Mouse (Mus musculus) midbrain, embryonic 14.5 days (tissue): ENCODE measurements at regions not wholly inside any gene's neighbourhood (a gene's known extent, or its start where the extent isn't known, plus 50 kb on each side); places are given as distances from the start of the nearest gene placed in this dataset.

ENCODE experiments used
- ATAC-seq: fragments of 200-750 bp; cut with Nextera tagmentation; 2 replicates; pipeline ENCODE4 v1.8.0; 2017; ENCODE audit warnings: moderate number of reproducible peaks, moderate library complexity; ENCODE audit not compliant: low FRiP score, low TSS enrichment
- DNase-seq: peaks from one replicate; pipeline ENCODE4 v3.0.0-alpha.2; 2015
- H3K27ac ChIP-seq: fragments of 300-500 bp; sonication (generic); replicated peaks from 2 replicates; pipeline ENCODE4 v1.5.1; 2014; ENCODE audit warnings: mild to moderate bottlenecking, low read depth, low read length, moderate library complexity
- H3K27me3 ChIP-seq: fragments of 300-500 bp; sonication (generic); 2 replicates; pipeline ENCODE4 v1.6.1; 2014; ENCODE audit warnings: low read length, control low read depth, mixed read lengths; ENCODE audit not compliant: control insufficient read depth, insufficient read depth
- H3K36me3 ChIP-seq: fragments of 300-500 bp; sonication (generic); 2 replicates; pipeline ENCODE4 v1.6.1; 2014; ENCODE audit warnings: low read length, control low read depth; ENCODE audit not compliant: control insufficient read depth, insufficient read depth
- H3K4me1 ChIP-seq: fragments of 300-500 bp; sonication (generic); 2 replicates; pipeline ENCODE4 v1.6.1; 2014; ENCODE audit warnings: mild to moderate bottlenecking, antibody characterized with exemption, low read length, control low read depth; ENCODE audit not compliant: control insufficient read depth, insufficient read depth
- H3K4me2 ChIP-seq: fragments of 300-500 bp; sonication (generic); 2 replicates; pipeline ENCODE4 v1.6.1; 2014; ENCODE audit warnings: mild to moderate bottlenecking, low read length, moderate library complexity
- H3K4me3 ChIP-seq: fragments of 300-500 bp; sonication (generic); replicated peaks from 2 replicates; pipeline ENCODE4 v1.5.1; 2014; ENCODE audit warnings: low read depth, low read length
- H3K9ac ChIP-seq: fragments of 300-500 bp; sonication (generic); replicated peaks from 2 replicates; pipeline ENCODE4 v1.6.1; 2014; ENCODE audit warnings: mild to moderate bottlenecking, low read length, moderate library complexity
- H3K9me3 ChIP-seq: fragments of 300-500 bp; sonication (generic); 2 replicates; pipeline ENCODE4 v1.6.1; 2016; ENCODE audit warnings: low read length, control low read depth, mixed read lengths; ENCODE audit not compliant: control insufficient read depth
- WGBS: fragments of 180-500 bp; shearing (Covaris S2); extraction: QIAGEN DNeasy Blood & Tissue Kit; methylation state at CpG from one replicate; pipeline ENCODE4 v1.1.7; 2014; 5-methylcytosine and 5-hydroxymethylcytosine counted together

GRCm38 (mm10) chr4:106024591-106024990 lies 234.9 kb downstream of the Gm12728 start:
- Histone ChIP-seq H3K27ac (no peak overlapping the region), H3K9ac (no peak overlapping the region), H3K4me1 (no peaks in the 10 kb centered on the region), H3K36me3 (no peaks in the 10 kb centered on the region), H3K4me2 (no peak overlapping the region), H3K9me3 (no peaks in the 10 kb centered on the region), H3K4me3 (no peak overlapping the region), H3K27me3 (no peaks in the 10 kb centered on the region)
- 98% methylated on average over 1 of the region's 1 CpGs for WGBS
- no peak for ATAC-seq
- no peak for DNase-seq

GRCm38 (mm10) chr4:106025966-106026637 lies 236.4 kb downstream of the Gm12728 start:
- DNase-seq (peak; percentile 22), ATAC-seq (no peak)
- no peaks in the 10 kb centered on the region for H3K9me3 ChIP-seq
- no peaks in the 10 kb centered on the region for H3K27me3 ChIP-seq
- no peaks in the 10 kb centered on the region for H3K36me3 ChIP-seq
- no peak overlapping the region for H3K4me3 ChIP-seq
- H3K27ac ChIP-seq = no peak overlapping the region
- H3K4me1 ChIP-seq = no peaks in the 10 kb centered on the region
- H3K4me2 ChIP-seq = no peak overlapping the region
- WGBS = 79% methylated on average over 15 of the region's 15 CpGs
- no peak overlapping the region for H3K9ac ChIP-seq

DNA sequence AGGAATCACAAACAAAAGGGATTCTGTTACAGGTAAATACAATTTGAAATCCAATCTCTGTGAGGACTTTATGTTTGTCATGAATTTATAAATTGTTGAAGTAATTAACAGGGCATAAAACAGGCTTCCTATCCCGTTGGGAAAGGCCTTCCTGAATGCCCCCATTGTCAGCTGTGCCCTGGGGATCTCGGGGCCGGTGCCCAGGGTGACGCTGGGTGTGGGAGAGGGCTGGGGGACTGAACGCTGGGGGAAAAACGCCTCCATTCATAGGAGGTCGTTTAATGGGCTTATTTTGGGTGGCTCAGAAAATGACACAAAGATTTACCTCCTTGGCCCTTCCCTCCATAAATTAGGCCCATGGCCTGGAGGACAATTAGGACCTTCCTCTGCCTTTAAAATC lies 250.7 kb downstream of the Gm12728 start:
- H3K4me2 ChIP-seq = no peak overlapping the region
- no peaks in the 10 kb centered on the region for H3K27me3 ChIP-seq
- no peaks in the 10 kb centered on the region for H3K9me3 ChIP-seq
- DNase-seq = no peak
- H3K9ac ChIP-seq = no peak overlapping the region
- 37% methylated on average over 7 of the region's 7 CpGs for WGBS
- H3K4me3 ChIP-seq = no peak overlapping the region
- H3K4me1 ChIP-seq = no peaks in the 10 kb centered on the region
- no peaks in the 10 kb centered on the region for H3K36me3 ChIP-seq
- H3K27ac ChIP-seq = no peak overlapping the region
- ATAC-seq = no peak

DNA sequence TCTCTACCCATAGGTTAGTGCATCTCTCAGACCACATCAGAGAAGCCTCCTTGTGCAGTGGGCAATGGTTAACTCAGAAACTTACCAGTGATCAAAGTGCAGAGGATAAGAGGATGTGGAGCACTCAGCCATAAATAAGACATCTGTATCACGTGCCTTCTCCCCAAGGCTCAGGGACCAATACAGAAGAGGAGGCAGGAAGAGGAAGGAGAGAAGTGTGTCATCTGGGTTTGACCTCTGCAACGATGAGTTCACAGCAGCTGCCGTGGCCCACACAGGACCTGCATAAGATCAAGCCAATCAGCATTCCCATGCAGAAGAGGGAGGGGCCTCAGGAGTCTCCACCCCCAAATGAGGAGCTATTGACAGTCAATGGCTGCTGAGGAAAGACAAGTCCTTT lies 252.8 kb downstream of the Gm12728 start:
- Histone ChIP-seq H3K27me3 (no peaks in the 10 kb centered on the region), H3K4me1 (no peaks in the 10 kb centered on the region), H3K27ac (no peak overlapping the region), H3K9ac (no peak overlapping the region), H3K36me3 (no peaks in the 10 kb centered on the region), H3K4me3 (no peak overlapping the region), H3K9me3 (no peaks in the 10 kb centered on the region), H3K4me2 (no peak overlapping the region)
- WGBS = 71% methylated on average over 3 of the region's 3 CpGs
- ATAC-seq = no peak
- DNase-seq = no peak

- Histone ChIP-seq H3K4me3 (no peak overlapping the region), H3K27me3 (no peaks in the 10 kb centered on the region), H3K27ac (no peak overlapping the region), H3K4me1 (no peaks in the 10 kb centered on the region), H3K9ac (no peak overlapping the region), H3K9me3 (no peaks in the 10 kb centered on the region), H3K4me2 (no peak overlapping the region), H3K36me3 (no peaks in the 10 kb centered on the region)
- no peak for DNase-seq
- ATAC-seq = no peak
- 88% methylated on average over 9 of the region's 9 CpGs for WGBS
Observed at GRCm38 (mm10) chr4:106043661-106044060, 254.0 kb downstream of the Gm12728 start.

DNA sequence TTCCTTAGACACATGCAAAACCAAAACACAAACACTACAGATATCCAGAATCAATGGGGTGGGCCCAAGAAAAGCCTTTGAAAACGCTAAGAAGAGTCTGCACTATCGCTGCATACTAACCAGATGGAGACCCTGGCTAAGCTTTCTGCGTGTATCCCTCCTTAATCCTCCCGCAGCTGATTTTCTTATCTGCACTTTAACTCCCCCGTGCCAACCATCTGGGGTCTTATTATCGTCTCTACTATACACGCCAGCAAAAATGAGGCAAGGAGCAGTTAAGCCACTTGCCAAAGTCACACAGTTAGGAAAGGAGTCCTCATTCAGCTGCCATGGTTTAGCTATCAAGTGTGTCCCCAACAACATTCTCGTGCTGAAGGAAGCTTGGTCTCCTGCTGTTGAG lies 258.4 kb downstream of the Gm12728 start:
- Histone ChIP-seq H3K27me3 (no peaks in the 10 kb centered on the region), H3K36me3 (no peaks in the 10 kb centered on the region), H3K9me3 (no peaks in the 10 kb centered on the region), H3K4me2 (no peak overlapping the region), H3K4me3 (no peak overlapping the region), H3K4me1 (no peaks in the 10 kb centered on the region), H3K9ac (no peak overlapping the region), H3K27ac (no peak overlapping the region)
- DNase-seq (peak; percentile 42), ATAC-seq (no peak)
- 44% methylated on average over 8 of the region's 8 CpGs for WGBS

GRCm38 (mm10) chr4:106048797-106049196 lies 259.1 kb downstream of the Gm12728 start:
- 89% methylated on average over 8 of the region's 8 CpGs for WGBS
- Histone ChIP-seq H3K4me2 (no peak overlapping the region), H3K27ac (no peak overlapping the region), H3K4me1 (no peaks in the 10 kb centered on the region), H3K4me3 (no peak overlapping the region), H3K9ac (no peak overlapping the region), H3K27me3 (no peaks in the 10 kb centered on the region), H3K9me3 (no peaks in the 10 kb centered on the region), H3K36me3 (no peaks in the 10 kb centered on the region)
- ATAC-seq = no peak
- DNase-seq = no peak

GRCm38 (mm10) chr4:106049880-106050279 lies 260.2 kb downstream of the Gm12728 start:
- Histone ChIP-seq H3K9me3 (no peaks in the 10 kb centered on the region), H3K9ac (no peak overlapping the region), H3K4me1 (no peaks in the 10 kb centered on the region), H3K4me2 (no peak overlapping the region), H3K4me3 (no peak overlapping the region), H3K27me3 (no peaks in the 10 kb centered on the region), H3K27ac (no peak overlapping the region), H3K36me3 (no peaks in the 10 kb centered on the region)
- ATAC-seq (no peak), DNase-seq (no peak)
- 92% methylated on average over 3 of the region's 3 CpGs for WGBS

DNA sequence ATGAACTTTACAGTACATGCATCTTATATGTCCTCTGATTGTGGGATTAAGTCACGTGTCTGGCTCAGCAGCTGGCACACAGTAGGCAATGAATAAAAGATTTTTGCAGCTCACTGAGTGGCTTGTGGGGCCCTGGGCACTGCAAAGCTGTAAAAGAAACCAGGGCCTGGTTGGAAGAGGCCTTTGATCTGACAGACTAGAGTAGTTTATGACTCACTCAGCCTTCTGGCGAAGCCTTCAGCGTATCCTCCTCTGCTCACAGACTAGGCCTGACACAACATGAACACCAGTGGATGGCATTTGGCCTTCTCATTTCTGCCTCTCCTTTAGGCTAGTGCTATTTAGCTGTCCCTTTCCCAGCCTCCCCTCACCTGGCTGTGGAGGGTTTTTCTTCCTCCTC lies 260.6 kb downstream of the Gm12728 start:
- WGBS = 64% methylated on average over 3 of the region's 3 CpGs
- H3K4me3 ChIP-seq = no peak overlapping the region
- no peaks in the 10 kb centered on the region for H3K4me1 ChIP-seq
- no peak overlapping the region for H3K27ac ChIP-seq
- ATAC-seq (no peak), DNase-seq (peak; percentile 18)
- H3K9me3 ChIP-seq = no peaks in the 10 kb centered on the region
- no peaks in the 10 kb centered on the region for H3K27me3 ChIP-seq
- H3K9ac ChIP-seq = no peak overlapping the region
- no peak overlapping the region for H3K4me2 ChIP-seq
- H3K36me3 ChIP-seq = no peaks in the 10 kb centered on the region
